Mouse (Mus musculus) limb, embryonic 13.5 days (tissue): ENCODE data around the gene Nek7. TPM values are rescaled to one million over a fixed set of nuclear protein-coding genes. Genes with fewer than 3 reads are reported as not detected.

Experiments used
- ATAC-seq: fragments of 200-750 bp; cut with Nextera tagmentation; 2 replicates; pipeline ENCODE4 v1.8.0; 2017; ENCODE audit warnings: low read depth, moderate number of reproducible peaks, moderate TSS enrichment; ENCODE audit not compliant: low FRiP score
- H3K27ac ChIP-seq: fragments of 300-500 bp; sonication (generic); 2 replicates; pipeline ENCODE4 v1.5.1; 2015; ENCODE audit warnings: inconsistent platforms, mild to moderate bottlenecking, moderate library complexity
- H3K27me3 ChIP-seq: fragments of 300-500 bp; sonication (generic); 2 replicates; pipeline ENCODE4 v1.6.1; 2015; ENCODE audit warnings: mild to moderate bottlenecking, inconsistent platforms
- H3K36me3 ChIP-seq: fragments of 300-500 bp; sonication (generic); 2 replicates; pipeline ENCODE4 v1.6.1; 2015; ENCODE audit warnings: inconsistent platforms, mild to moderate bottlenecking, moderate library complexity
- H3K4me1 ChIP-seq: fragments of 300-500 bp; sonication (generic); 2 replicates; pipeline ENCODE4 v1.6.1; 2015; ENCODE audit warnings: inconsistent platforms
- H3K4me2 ChIP-seq: fragments of 300-500 bp; sonication (generic); replicated peaks from 2 replicates; pipeline ENCODE4 v1.6.1; 2015; ENCODE audit warnings: inconsistent platforms, mild to moderate bottlenecking, moderate library complexity
- H3K4me3 ChIP-seq: fragments of 300-500 bp; sonication (generic); 2 replicates; pipeline ENCODE4 v1.5.1; 2015; ENCODE audit warnings: moderate library complexity, mild to moderate bottlenecking, inconsistent platforms
- H3K9ac ChIP-seq: fragments of 300-500 bp; sonication (generic); 2 replicates; pipeline ENCODE4 v1.6.1; 2015; ENCODE audit warnings: mild to moderate bottlenecking, inconsistent platforms
- H3K9me3 ChIP-seq: fragments of 300-500 bp; sonication (generic); 2 replicates; pipeline ENCODE4 v1.6.1; 2016; ENCODE audit warnings: inconsistent platforms
- WGBS: fragments of 180-500 bp; shearing (Covaris S2); methylation state at CpG from one replicate; pipeline ENCODE4 v1.1.7; 2015; 5-methylcytosine and 5-hydroxymethylcytosine counted together
- polyA plus RNA-seq: library from polyadenylated mRNA; unstranded; fragments of >200 nt; fragmentation: Nextera tagmentation; extraction: Ambion mirVana; gene quantifications from 2 replicates; pipeline ENCODE4 v1.2.1, GENCODE M21; 2015

Gene Nek7
- polyA plus RNA-seq, 1 experiment from 2014 or later: 37.0 TPM

DNA sequence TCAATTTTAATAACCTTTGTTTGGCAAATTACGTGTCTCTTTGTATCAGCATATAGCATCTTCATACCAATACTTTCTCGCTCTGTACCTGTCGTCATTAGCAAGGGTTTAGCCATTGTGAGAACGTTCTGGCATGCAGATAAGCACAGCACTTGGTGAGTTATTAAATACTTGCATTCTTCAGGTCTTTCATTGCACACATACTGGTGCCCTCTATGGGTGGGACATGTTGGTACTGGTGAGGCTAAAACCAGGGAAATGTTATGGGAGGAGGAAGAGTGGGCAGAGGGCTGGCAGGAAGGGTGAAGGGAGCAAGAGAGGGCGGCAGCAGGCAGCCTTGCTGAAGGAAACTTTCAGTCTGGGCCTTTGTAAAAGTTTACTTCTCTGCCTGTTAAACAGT lies 132.4 kb downstream of the Nek7 start:
- H3K4me3 ChIP-seq: no peak overlapping the region
- H3K27me3 ChIP-seq: no peaks in the 10 kb centered on the region
- no peak overlapping the region for H3K9ac ChIP-seq
- no peak for ATAC-seq
- WGBS: 87% methylated on average over 5 of the region's 5 CpGs
- no peak overlapping the region for H3K4me2 ChIP-seq
- H3K27ac ChIP-seq: no peak overlapping the region
- peaks cover 7% of the 10 kb centered on the region; the same call in 1 of the 2 replicates for H3K36me3 ChIP-seq
- no peaks in the 10 kb centered on the region for H3K9me3 ChIP-seq
- H3K4me1 ChIP-seq: no peaks in the 10 kb centered on the region; the same call in 1 of the 2 replicates

DNA sequence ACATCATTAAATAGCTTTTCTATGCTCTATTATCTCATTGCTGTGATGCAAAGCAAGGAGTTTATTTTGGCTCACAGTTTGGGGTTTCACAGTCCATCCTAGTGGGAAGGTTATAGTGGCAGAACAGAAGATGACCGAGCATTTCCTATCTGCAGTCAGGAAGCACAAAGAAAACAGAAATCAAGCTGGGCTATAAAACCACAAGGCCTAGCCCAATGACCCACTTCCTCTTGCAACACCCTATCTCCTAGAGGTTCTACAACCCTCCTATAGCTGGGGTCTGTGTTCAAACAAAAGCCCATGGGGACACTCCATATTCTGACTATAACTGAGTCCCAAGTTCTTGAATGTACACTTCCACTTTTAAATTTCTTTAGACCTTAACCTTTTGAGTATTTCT lies 139.2 kb downstream of the Nek7 start:
- ATAC-seq: no peak
- WGBS: 93% methylated on average over 1 of the region's 1 CpGs
- H3K27ac ChIP-seq: no peak overlapping the region
- H3K9me3 ChIP-seq: peaks cover 7% of the 10 kb centered on the region; the same call in 1 of the 2 replicates
- H3K9ac ChIP-seq: no peak overlapping the region
- no peaks in the 10 kb centered on the region for H3K4me1 ChIP-seq
- H3K36me3 ChIP-seq: peaks cover 3% of the 10 kb centered on the region; the same call in 1 of the 2 replicates
- no peaks in the 10 kb centered on the region for H3K27me3 ChIP-seq
- no peak overlapping the region for H3K4me3 ChIP-seq
- H3K4me2 ChIP-seq: no peak overlapping the region

GRCm38 (mm10) chr1:138465352-138465751 lies 154.6 kb downstream of the Nek7 start:
- 81% methylated on average over 2 of the region's 2 CpGs for WGBS
- no peak overlapping the region for H3K9ac ChIP-seq
- no peak overlapping the region for H3K4me2 ChIP-seq
- no peaks in the 10 kb centered on the region for H3K4me1 ChIP-seq
- no peak overlapping the region for H3K4me3 ChIP-seq
- no peak overlapping the region for H3K27ac ChIP-seq
- no peak for ATAC-seq
- no peaks in the 10 kb centered on the region for H3K36me3 ChIP-seq
- H3K9me3 ChIP-seq: 0 out of 2 replicates have a peak, but pooled peaks cover 4% of the 10 kb centered on the region
- H3K27me3 ChIP-seq: no peaks in the 10 kb centered on the region

DNA sequence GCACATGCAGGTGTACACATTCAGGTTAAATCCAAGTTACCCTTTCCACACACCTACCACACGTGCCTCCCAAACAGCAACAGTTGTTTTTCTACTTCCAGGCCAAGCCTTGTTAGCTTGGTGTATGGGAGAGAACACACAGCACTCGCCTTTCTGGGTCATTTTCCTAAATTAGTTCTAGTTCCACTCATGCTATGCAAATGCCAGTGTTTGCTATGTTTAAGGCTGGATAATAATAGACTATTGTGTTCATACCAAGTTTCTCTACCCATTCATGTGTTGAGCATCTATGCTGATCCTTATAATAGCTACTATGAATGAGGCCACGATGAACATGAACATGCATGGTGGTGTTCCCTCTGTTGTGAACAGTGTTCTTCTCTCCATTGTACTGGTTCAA lies 158.5 kb downstream of the Nek7 start:
- Histone ChIP-seq H3K27ac (no peak overlapping the region), H3K36me3 (no peaks in the 10 kb centered on the region), H3K4me2 (no peak overlapping the region), H3K4me3 (no peak overlapping the region), H3K27me3 (no peaks in the 10 kb centered on the region), H3K9me3 (0 out of 2 replicates have a peak, but pooled peaks cover 4% of the 10 kb centered on the region), H3K9ac (no peak overlapping the region), H3K4me1 (no peaks in the 10 kb centered on the region)
- no peak for ATAC-seq
- 85% methylated on average over 3 of the region's 3 CpGs for WGBS

- Histone ChIP-seq H3K27me3 (no peaks in the 10 kb centered on the region), H3K36me3 (no peaks in the 10 kb centered on the region), H3K4me3 (no peak overlapping the region), H3K27ac (no peak overlapping the region), H3K4me1 (no peaks in the 10 kb centered on the region), H3K4me2 (no peak overlapping the region), H3K9ac (no peak overlapping the region), H3K9me3 (no peaks in the 10 kb centered on the region)
- no peak for ATAC-seq
- 63% methylated on average over 2 of the region's 2 CpGs for WGBS
Observed at GRCm38 (mm10) chr1:138449476-138449851, 170.5 kb downstream of the Nek7 start.

GRCm38 (mm10) chr1:138448635-138449475 lies 171.1 kb downstream of the Nek7 start:
- Histone ChIP-seq H3K9ac (no peak overlapping the region), H3K27me3 (no peaks in the 10 kb centered on the region), H3K27ac (no peak overlapping the region), H3K4me2 (no peak overlapping the region), H3K36me3 (no peaks in the 10 kb centered on the region), H3K4me1 (no peaks in the 10 kb centered on the region), H3K9me3 (no peaks in the 10 kb centered on the region), H3K4me3 (no peak overlapping the region)
- WGBS: 59% methylated on average over 15 of the region's 15 CpGs
- ATAC-seq: no peak

DNA sequence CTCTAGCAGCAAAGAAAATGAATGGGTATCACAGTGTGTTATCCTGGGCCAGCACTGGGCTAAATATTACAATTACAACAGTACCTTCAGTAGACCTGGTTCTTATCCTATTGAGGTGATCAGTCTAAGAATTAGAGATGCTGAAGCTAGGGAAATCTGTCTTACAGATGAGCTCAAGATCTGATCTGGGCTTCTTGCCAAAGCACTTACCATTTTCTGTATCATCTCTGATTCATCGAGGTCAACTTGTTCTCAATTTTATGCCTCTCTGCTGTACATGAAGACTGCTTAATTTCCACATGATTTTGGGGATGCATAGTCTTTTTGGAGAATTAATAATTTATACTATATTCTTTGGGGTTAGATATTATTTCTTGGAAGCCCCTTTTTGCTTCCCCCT lies 173.1 kb downstream of the Nek7 start:
- Histone ChIP-seq H3K36me3 (no peaks in the 10 kb centered on the region), H3K4me2 (no peak overlapping the region), H3K9me3 (no peaks in the 10 kb centered on the region), H3K27me3 (no peaks in the 10 kb centered on the region), H3K4me3 (no peak overlapping the region), H3K9ac (no peak overlapping the region), H3K4me1 (no peaks in the 10 kb centered on the region), H3K27ac (no peak overlapping the region)
- 81% methylated on average over 1 of the region's 1 CpGs for WGBS
- ATAC-seq: no peak

Other genes with a start within 250 kb of the Nek7 start
- 34.5 and 40.2 TPM in 2 replicates for gene Lhx9, start 228.4 kb upstream of the Nek7 start, polyA plus RNA-seq
- gene 2310009B15Rik, start 236.7 kb upstream of the Nek7 start, polyA plus RNA-seq: 44.1 and 46.0 TPM in 2 replicates